Mouse (Mus musculus): ENCODE measurements around the gene Sdhaf1.

The Sdhaf1 gene

GRCm38 (mm10) chr7:30325364-30325763, 1.7 kb upstream of the Sdhaf1 start:
- no peak for DNase-seq (ENCODE audit: low spot score in 2 of 2)

DNA sequence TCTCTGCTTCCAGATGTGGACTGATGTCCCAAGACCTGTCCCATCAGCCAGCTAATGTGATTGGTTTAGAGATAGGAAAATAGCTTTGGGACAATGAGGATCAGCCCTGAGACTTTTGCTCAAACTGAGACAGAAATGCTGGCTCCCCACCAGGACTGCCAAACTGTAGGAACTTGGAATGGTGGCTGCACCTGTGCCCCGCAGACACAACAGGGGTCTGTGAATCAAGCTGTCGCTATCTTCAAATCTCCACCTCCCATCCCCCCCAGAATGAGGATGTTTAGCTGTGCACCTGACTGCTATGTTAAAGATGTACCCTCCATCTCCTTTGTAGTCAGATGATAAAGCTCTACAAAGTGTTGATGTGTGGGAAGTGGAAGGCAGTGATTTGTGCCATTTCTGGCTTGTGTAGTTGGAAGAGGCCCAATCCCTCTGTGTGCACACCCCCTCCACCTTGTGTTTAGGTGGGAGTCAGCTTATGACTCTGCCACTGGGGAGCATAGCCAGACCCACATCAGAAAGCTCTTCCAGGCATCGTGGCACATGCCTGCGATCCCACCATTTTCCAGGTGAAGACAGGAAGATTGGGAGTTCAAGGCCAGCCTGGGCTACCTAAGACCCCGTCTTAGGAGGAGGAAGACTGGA, 727 bp upstream of the Sdhaf1 start:
- DNase-seq (ENCODE audit: low spot score in 2 of 2) = no peak

- no peak for DNase-seq (ENCODE audit: low spot score in 2 of 2)
Observed at GRCm38 (mm10) chr7:30322865-30323264, 830 bp downstream of the Sdhaf1 start.

DNA sequence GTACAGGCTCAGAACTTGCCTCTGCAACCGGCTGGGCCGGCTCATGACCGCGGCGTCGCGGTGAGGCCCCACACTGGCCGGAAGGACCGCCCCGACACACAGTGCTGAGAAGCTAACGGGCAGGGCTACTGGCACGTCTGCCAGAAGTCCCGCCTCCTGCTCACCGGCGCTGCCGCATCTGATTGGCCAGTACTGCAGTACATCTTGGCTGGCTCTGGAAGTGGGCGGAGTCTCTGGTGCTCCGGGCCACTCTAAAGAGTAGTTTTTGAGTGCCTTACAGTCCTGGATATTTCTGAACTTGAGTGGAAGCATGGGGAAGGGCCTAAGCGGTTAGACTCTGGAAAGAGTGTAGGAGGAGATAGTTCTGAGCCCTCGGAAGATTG, 1.4 kb downstream of the Sdhaf1 start:
- peak; percentile 95 to 98 for DNase-seq (ENCODE audit: low spot score in 2 of 2)

DNA sequence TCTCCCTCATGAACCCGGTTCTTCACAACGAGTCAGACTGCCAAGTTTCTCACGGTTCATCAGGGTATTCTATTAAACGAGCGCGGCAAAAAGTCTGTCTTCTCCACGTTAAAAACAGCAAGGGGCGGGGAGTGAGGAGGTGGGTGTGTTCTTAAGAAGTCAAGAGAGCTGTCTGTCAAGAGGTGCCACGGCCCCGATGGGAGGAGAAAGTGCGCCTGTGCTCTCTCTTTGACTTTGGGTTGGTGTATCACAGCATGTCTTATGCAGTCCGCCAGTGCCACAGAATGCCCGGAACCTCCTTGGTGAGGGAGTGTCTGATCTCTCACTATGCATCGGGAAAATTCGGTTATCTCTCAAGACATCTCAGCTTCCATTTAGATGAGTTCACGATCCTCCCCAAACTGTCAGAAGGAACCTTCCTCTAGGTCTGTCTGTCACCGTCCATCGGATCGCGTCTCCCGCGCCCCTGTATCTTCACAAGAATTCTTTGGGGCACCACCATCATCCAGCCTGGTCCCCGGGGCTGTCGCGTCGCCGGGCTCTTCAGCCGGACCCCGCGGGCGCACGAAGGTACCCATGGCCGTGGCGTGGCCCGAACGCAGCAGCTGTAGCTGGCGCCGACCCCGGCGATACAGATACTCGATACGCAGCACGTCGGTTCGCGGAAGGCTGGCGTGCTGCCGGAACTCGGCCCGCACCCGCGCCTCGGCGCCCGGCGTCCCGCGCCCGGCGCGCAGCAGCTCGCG, 2.0 kb downstream of the Sdhaf1 start, which contains the start of gene E130208F15Rik:
Gene E130208F15Rik (plus strand): TSS at position 202 of the 746 bp plus-strand sequence.
- peak; percentile 51 to 79 for DNase-seq (ENCODE audit: low spot score in 2 of 2)

DNA sequence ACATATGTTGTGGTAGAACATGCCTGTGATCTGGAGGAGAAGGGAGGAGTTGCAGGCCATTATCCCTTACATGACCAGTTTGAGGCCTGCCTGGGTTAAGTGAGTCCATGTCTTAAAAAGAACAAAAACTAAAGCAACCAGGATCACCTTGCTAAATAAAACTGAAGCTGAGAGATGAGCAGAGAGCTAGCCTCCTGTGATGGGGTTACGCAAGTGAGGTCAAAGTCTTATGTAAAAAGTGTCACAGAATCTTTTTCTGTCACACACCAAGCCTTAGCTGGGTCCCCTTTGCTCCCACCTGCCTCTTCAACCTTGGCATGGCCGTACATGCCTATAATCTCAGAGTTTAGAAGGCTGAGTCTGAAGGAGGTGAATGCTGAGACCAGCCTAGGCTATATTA, 2.7 kb downstream of the Sdhaf1 start:
- no peak for DNase-seq (ENCODE audit: low spot score in 2 of 2)

DNA sequence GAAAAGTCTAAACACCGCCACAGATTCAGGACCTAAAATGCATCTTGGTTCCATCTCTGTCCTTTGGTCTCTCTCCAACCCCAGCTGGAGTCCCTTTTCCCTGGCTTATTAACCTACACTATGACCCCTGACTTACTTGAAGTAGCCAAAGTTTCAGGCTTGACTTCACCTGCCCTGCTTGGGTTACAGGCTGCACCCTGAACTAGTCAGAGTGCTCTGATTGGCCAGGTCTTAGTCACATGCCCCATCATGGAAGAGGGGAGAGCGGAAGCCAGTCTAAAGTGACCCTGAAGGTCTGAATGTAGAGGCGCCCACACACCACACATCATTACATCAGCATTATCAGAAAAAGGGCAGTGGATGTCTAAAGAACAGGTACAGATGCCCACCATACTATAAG, 5.6 kb downstream of the Sdhaf1 start:
- DNase-seq (ENCODE audit: low spot score in 2 of 2) = no peak

DNA sequence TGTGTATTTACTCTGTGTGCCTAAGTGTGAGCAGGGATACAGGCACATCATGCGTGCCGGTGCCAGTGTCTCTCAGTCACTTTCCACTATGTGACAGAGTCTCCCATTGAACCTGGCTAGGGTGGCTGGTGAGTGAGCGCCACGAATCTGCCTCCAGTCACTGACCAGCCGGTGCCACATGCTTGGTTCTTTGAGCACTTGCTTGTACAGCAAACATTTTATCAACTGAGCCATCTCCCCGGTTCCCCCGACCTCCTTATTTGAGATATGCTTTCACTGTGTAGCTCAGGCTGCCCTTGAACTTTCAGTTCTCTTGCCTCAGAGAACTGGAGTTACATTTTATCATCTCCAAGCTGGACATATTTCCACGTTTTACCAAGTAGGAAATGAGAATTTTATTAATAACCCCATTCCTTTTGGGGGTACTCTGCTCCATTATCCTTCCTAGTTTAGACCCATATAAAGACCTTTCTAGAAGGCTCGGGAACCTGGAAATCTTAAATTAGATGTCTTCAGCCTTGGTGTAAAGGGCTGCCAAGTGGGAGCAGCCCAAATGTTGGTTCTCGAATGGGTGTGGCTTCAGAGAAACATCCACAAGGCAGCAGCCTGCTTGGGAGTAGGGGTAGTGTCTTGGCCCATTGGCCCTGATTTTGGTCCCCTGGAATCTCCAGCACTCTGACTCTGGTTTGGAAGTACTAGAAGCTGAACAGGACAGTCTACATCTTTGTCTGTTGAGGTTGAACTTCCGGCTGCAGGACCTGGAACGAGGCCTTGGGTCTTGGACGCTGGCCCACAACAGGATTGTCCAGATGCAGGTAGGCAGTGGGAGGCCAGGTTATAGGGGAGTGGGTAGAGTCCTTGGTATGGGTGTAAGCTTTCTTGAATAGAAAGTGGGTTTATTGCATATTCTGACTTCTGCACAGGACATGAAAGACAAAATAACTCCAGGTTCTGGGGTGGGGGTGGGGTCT, 7.9 kb downstream of the Sdhaf1 start:
- DNase-seq (ENCODE audit: low spot score in 2 of 2) = no peak

DNA sequence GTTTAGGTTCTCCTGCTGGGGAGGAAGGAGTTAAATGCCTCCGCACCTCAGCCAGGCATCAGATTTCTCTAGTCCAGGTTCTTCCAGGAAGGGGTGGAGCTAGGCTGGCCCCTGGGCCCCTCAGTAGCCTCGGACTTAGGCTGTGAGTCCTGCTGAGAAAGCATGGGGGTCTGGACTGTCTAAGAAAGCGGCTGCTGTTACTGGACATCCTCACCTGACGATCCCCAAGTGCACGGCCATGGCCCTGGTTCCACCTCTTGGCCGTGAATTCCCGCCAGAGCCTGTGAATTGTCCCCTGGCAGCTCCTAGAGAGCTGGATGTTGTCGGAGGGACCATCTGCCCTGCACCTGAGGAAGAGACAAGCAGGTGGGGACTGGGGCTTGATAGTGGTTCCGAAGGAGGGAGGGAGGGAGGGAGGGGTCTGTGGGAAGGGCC, 9.0 kb downstream of the Sdhaf1 start, which contains the start of gene Syne4:
Gene Syne4 (plus strand): TSS at position 87 of the 435 bp plus-strand sequence.
- no peak for DNase-seq (ENCODE audit: low spot score in 2 of 2)

GRCm38 (mm10) chr7:30313666-30314320, 9.9 kb downstream of the Sdhaf1 start:
- no peak for DNase-seq (ENCODE audit: low spot score in 2 of 2)

- DNase-seq (ENCODE audit: low spot score in 2 of 2) = no peak
Observed at GRCm38 (mm10) chr7:30310136-30310535, 13.6 kb downstream of the Sdhaf1 start.

GRCm38 (mm10) chr7:30309395-30310129, 14.1 kb downstream of the Sdhaf1 start:
- no peak for DNase-seq (ENCODE audit: low spot score in 2 of 2)

GRCm38 (mm10) chr7:30308076-30309005, 15.4 kb downstream of the Sdhaf1 start, which contains the start of gene Alkbh6:
Alkbh6 (plus strand) TSS chr7:30308717.
- peak; percentile 89 to 94 for DNase-seq (ENCODE audit: low spot score in 2 of 2)

DNA sequence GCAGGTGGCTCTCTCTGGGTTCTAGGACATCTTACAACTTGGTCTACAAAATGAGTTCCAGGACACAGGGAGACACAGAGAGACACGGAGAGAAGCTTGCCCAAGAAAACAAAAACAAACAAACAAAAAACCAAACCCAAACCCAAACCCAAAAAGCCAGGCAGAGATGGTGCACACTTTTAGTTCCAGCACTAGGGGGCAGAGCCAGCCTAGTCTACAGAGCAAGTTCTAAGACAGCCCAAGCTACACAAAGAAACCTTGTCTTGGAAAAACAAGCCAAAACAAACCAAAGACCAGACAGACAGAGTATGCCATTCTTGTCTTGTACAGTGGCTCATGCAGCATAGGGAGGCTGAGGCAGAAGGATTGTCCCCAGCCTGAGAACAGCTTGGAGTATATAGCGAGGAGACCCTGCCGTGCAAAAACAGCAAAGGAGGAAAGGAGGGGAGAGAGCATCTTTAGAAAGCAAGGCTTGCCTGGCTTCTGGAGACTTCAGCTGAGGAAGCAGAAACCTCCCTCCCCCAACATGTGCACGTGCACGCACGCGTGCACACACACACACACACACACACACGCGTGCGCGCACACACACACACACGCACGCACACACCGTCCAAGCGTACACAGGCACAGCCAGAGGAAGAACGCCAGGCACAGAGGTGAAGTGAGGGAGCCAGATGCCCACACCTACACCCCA, 17.5 kb downstream of the Sdhaf1 start:
- no peak for DNase-seq (ENCODE audit: low spot score in 2 of 2)

GRCm38 (mm10) chr7:30300914-30301313, 22.8 kb downstream of the Sdhaf1 start:
- DNase-seq (ENCODE audit: low spot score in 2 of 2) = no peak

DNA sequence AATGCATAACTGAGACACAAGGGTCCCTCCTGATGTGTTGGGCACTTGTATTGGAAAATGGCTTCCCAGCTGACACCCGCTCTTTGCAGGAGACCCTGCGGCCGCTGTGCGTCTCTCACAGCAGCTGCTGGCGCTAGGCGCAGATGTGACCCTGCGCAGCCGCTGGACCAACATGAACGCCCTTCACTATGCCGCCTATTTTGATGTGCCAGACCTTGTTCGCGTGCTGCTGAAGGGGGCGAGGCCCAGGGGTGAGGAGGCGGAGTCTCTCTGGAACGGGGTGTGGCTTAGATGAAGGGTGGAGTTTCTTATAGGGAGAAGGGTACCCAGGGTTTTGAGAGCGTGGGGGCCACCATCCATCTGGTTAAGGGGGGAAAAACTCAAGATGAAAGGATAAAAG, 26.4 kb downstream of the Sdhaf1 start:
- no peak for DNase-seq (ENCODE audit: low spot score in 2 of 2)

- no peak for DNase-seq (ENCODE audit: low spot score in 2 of 2)
Observed at GRCm38 (mm10) chr7:30296816-30297215, 26.9 kb downstream of the Sdhaf1 start.

GRCm38 (mm10) chr7:30295103-30295502, 28.6 kb downstream of the Sdhaf1 start:
- DNase-seq (ENCODE audit: low spot score in 2 of 2) = peak in 1 of 2 experiments; percentile 51

DNA sequence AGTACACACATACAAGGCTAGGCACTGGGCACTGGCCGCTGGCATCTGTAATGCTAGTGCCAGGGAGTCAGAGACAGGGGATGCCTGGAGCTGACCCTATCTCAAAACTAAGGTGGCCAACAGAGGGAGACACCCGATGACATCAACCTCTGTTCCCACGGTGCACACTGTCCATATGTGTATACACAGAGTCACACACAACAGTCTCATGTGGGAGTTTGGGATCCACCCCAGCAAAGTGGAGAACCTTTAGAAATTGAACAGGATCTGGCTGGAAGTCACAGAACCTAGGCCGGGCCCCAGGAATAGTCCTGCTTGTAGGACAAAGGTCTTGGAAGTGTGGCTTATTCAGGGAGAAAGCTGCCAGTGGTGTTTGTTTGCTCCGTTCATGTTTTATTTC, 29.4 kb downstream of the Sdhaf1 start:
- DNase-seq (ENCODE audit: low spot score in 2 of 2) = no peak

Data from urinary bladder, postnatal 36 days (tissue).